Mouse (Mus musculus) neural tube, embryonic 15.5 days (tissue): ENCODE data around the gene 2310039H08Rik. TPM values are rescaled to one million over a fixed set of nuclear protein-coding genes. Genes with fewer than 3 reads are reported as not detected.
A peak's percentile ranks its signal among the peaks of the same experiment; 100 is the strongest.

ENCODE experiments used
- ATAC-seq: fragments of 200-750 bp; cut with Nextera tagmentation; 2 replicates; pipeline ENCODE4 v1.8.0; 2017; ENCODE audit warnings: mild to moderate bottlenecking, moderate TSS enrichment, moderate library complexity; ENCODE audit not compliant: low FRiP score
- H3K27ac ChIP-seq: fragments of 300-500 bp; sonication (generic); replicated peaks from 2 replicates; pipeline ENCODE4 v1.5.1; 2015; ENCODE audit warnings: mild to moderate bottlenecking, inconsistent platforms
- H3K27me3 ChIP-seq: fragments of 300-500 bp; sonication (generic); replicated peaks from 2 replicates; pipeline ENCODE4 v1.6.1; 2015; ENCODE audit warnings: inconsistent platforms
- H3K36me3 ChIP-seq: fragments of 300-500 bp; sonication (generic); 2 replicates; pipeline ENCODE4 v1.6.1; 2015; ENCODE audit warnings: inconsistent platforms
- H3K4me1 ChIP-seq: fragments of 300-500 bp; sonication (generic); 2 replicates; pipeline ENCODE4 v1.6.1; 2015; ENCODE audit warnings: inconsistent platforms
- H3K4me2 ChIP-seq: fragments of 300-500 bp; sonication (generic); 2 replicates; pipeline ENCODE4 v1.6.1; 2015; ENCODE audit warnings: inconsistent platforms, mild to moderate bottlenecking, moderate library complexity
- H3K4me3 ChIP-seq: fragments of 300-500 bp; sonication (generic); replicated peaks from 2 replicates; pipeline ENCODE4 v1.5.1; 2015; ENCODE audit warnings: mild to moderate bottlenecking, inconsistent platforms
- H3K9ac ChIP-seq: fragments of 300-500 bp; sonication (generic); replicated peaks from 2 replicates; pipeline ENCODE4 v1.6.1; 2015; ENCODE audit warnings: mild to moderate bottlenecking, inconsistent platforms
- H3K9me3 ChIP-seq: fragments of 300-500 bp; sonication (generic); replicated peaks from 2 replicates; pipeline ENCODE4 v1.6.1; 2016; ENCODE audit warnings: inconsistent platforms
- WGBS: fragments of 180-500 bp; shearing (Covaris S2); methylation state at CpG from one replicate; pipeline ENCODE4 v1.1.7; 2015; ENCODE audit warnings: mixed read lengths; 5-methylcytosine and 5-hydroxymethylcytosine counted together
- polyA plus RNA-seq: library from polyadenylated mRNA; unstranded; fragments of >200 nt; fragmentation: Nextera tagmentation; extraction: Ambion mirVana; gene quantifications from 2 replicates; pipeline ENCODE4 v1.2.1, GENCODE M21; 2015

Gene 2310039H08Rik
- polyA plus RNA-seq, result 53.8 and 56.8 TPM in 2 replicates

- Histone ChIP-seq H3K36me3 (peaks cover 32% of the 10 kb centered on the region), H3K4me1 (peaks cover 23% of the 10 kb centered on the region), H3K4me2 (peak within 1 kb of the TSS; percentile 91), H3K4me3 (peak within 1 kb of the TSS; percentile 97), H3K27ac (peak within 1 kb of the TSS; percentile 89), H3K9ac (peak within 1 kb of the TSS; percentile 79), H3K27me3 (no peaks in the 10 kb centered on the region), H3K9me3 (no peaks in the 10 kb centered on the region)
- ATAC-seq, result peak; percentile 93
- under 1% methylated on average over 50 of the region's 50 CpGs for WGBS
Measured at GRCm38 (mm10) chr17:46772404-46773277, at the start of gene 2310039H08Rik. TSS of gene 2310039H08Rik (plus strand) at chr17:46772635.

- Histone ChIP-seq H3K9me3 (no peaks in the 10 kb centered on the region), H3K36me3 (peaks cover 31% of the 10 kb centered on the region), H3K4me1 (no peaks in the 10 kb centered on the region), H3K4me3 (no peak overlapping the region), H3K4me2 (no peak overlapping the region), H3K9ac (no peak overlapping the region), H3K27ac (no peak overlapping the region), H3K27me3 (peaks cover 7% of the 10 kb centered on the region)
- WGBS, result 89% methylated on average over 14 of the region's 20 CpGs
- no peak for ATAC-seq
Measured at GRCm38 (mm10) chr17:46724477-46725084, 47.9 kb upstream of the 2310039H08Rik start.

GRCm38 (mm10) chr17:46725273-46725672 lies 47.2 kb upstream of the 2310039H08Rik start:
- Histone ChIP-seq H3K9ac (no peak overlapping the region), H3K4me1 (no peaks in the 10 kb centered on the region), H3K4me2 (no peak overlapping the region), H3K4me3 (no peak overlapping the region), H3K27ac (no peak overlapping the region), H3K9me3 (no peaks in the 10 kb centered on the region), H3K36me3 (peaks cover 30% of the 10 kb centered on the region), H3K27me3 (peaks cover 7% of the 10 kb centered on the region)
- no peak; the same call in 1 of the 2 replicates for ATAC-seq
- 41% methylated on average over 9 of the region's 9 CpGs for WGBS

GRCm38 (mm10) chr17:46725731-46726645 lies 46.4 kb upstream of the 2310039H08Rik start:
- Histone ChIP-seq H3K36me3 (peaks cover 23% of the 10 kb centered on the region; the same call in 1 of the 2 replicates), H3K4me2 (no peak overlapping the region), H3K9me3 (no peaks in the 10 kb centered on the region), H3K4me3 (no peak overlapping the region), H3K4me1 (no peaks in the 10 kb centered on the region), H3K27ac (no peak overlapping the region), H3K27me3 (peaks cover 7% of the 10 kb centered on the region), H3K9ac (no peak overlapping the region)
- ATAC-seq, result no peak
- 92% methylated on average over 26 of the region's 26 CpGs for WGBS

GRCm38 (mm10) chr17:46727271-46727670 lies 45.2 kb upstream of the 2310039H08Rik start:
- no peaks in the 10 kb centered on the region for H3K4me1 ChIP-seq
- ATAC-seq, result no peak
- WGBS, result 88% methylated on average over 11 of the region's 11 CpGs

GRCm38 (mm10) chr17:46728021-46728420 lies 44.4 kb upstream of the 2310039H08Rik start:
- Histone ChIP-seq H3K9ac (no peak overlapping the region), H3K27me3 (peaks cover 7% of the 10 kb centered on the region), H3K36me3 (0 out of 2 replicates have a peak, but pooled peaks cover 12% of the 10 kb centered on the region), H3K4me2 (no peak overlapping the region), H3K4me3 (no peak overlapping the region), H3K4me1 (no peaks in the 10 kb centered on the region), H3K9me3 (no peaks in the 10 kb centered on the region), H3K27ac (no peak overlapping the region)
- ATAC-seq, result no peak
- WGBS, result 43% methylated on average over 6 of the region's 6 CpGs

More at GRCm38 (mm10) chr17:46727271-46727670, 45.2 kb upstream of the 2310039H08Rik start:
- Histone ChIP-seq H3K4me2 (no peak overlapping the region), H3K9me3 (no peaks in the 10 kb centered on the region), H3K27ac (no peak overlapping the region), H3K9ac (no peak overlapping the region), H3K4me3 (no peak overlapping the region), H3K27me3 (peaks cover 7% of the 10 kb centered on the region), H3K36me3 (peaks cover 13% of the 10 kb centered on the region; the same call in 1 of the 2 replicates)

GRCm38 (mm10) chr17:46728496-46728895 lies 43.9 kb upstream of the 2310039H08Rik start:
- no peak for ATAC-seq
- Histone ChIP-seq H3K36me3 (0 out of 2 replicates have a peak, but pooled peaks cover 11% of the 10 kb centered on the region), H3K27me3 (peaks cover 7% of the 10 kb centered on the region), H3K4me1 (no peaks in the 10 kb centered on the region), H3K9ac (no peak overlapping the region), H3K4me2 (peak overlapping the region; percentile 13; the same call in 1 of the 2 replicates), H3K4me3 (no peak overlapping the region), H3K9me3 (no peaks in the 10 kb centered on the region), H3K27ac (no peak overlapping the region)
- WGBS, result 47% methylated on average over 11 of the region's 11 CpGs

GRCm38 (mm10) chr17:46728904-46729318 lies 43.5 kb upstream of the 2310039H08Rik start, which contains the start of gene Gnmt:
TSS of gene Gnmt (minus strand) at chr17:46729168.
- Histone ChIP-seq H3K4me1 (no peaks in the 10 kb centered on the region), H3K4me2 (peak within 1 kb of the TSS; percentile 13; the same call in 1 of the 2 replicates), H3K27ac (no peak within 1 kb of the TSS), H3K9ac (no peak within 1 kb of the TSS), H3K36me3 (0 out of 2 replicates have a peak, but pooled peaks cover 7% of the 10 kb centered on the region), H3K9me3 (no peaks in the 10 kb centered on the region), H3K4me3 (no peak within 1 kb of the TSS), H3K27me3 (peaks cover 7% of the 10 kb centered on the region)
- ATAC-seq, result no peak
- 18% methylated on average over 24 of the region's 24 CpGs for WGBS

GRCm38 (mm10) chr17:46734055-46734454 lies 38.4 kb upstream of the 2310039H08Rik start:
- H3K27me3 ChIP-seq, result peaks cover 1% of the 10 kb centered on the region
- 93% methylated on average over 3 of the region's 3 CpGs for WGBS
- H3K9me3 ChIP-seq, result no peaks in the 10 kb centered on the region
- no peak overlapping the region for H3K4me2 ChIP-seq
- H3K4me1 ChIP-seq, result no peaks in the 10 kb centered on the region
- H3K36me3 ChIP-seq, result peaks cover 31% of the 10 kb centered on the region
- no peak overlapping the region for H3K4me3 ChIP-seq
- no peak overlapping the region for H3K27ac ChIP-seq
- no peak for ATAC-seq
- no peak overlapping the region for H3K9ac ChIP-seq

- Histone ChIP-seq H3K4me1 (no peaks in the 10 kb centered on the region), H3K9me3 (no peaks in the 10 kb centered on the region), H3K27ac (no peak overlapping the region), H3K9ac (no peak overlapping the region), H3K4me2 (no peak overlapping the region), H3K36me3 (peaks cover 31% of the 10 kb centered on the region), H3K27me3 (no peaks in the 10 kb centered on the region), H3K4me3 (no peak overlapping the region)
- WGBS, result 92% methylated on average over 7 of the region's 7 CpGs
- ATAC-seq, result no peak
Measured at GRCm38 (mm10) chr17:46735287-46735686, 37.1 kb upstream of the 2310039H08Rik start.

- Histone ChIP-seq H3K4me2 (no peak overlapping the region), H3K27ac (no peak overlapping the region), H3K9me3 (no peaks in the 10 kb centered on the region), H3K27me3 (no peaks in the 10 kb centered on the region), H3K36me3 (peaks cover 31% of the 10 kb centered on the region), H3K4me3 (no peak overlapping the region), H3K9ac (no peak overlapping the region), H3K4me1 (no peaks in the 10 kb centered on the region)
- ATAC-seq, result no peak
- WGBS, result 68% methylated on average over 10 of the region's 10 CpGs
Measured at GRCm38 (mm10) chr17:46736160-46736559, 36.3 kb upstream of the 2310039H08Rik start.
